Mouse (Mus musculus) myocyte (in vitro differentiated cells): ENCODE measurements at regions not wholly inside any gene's neighbourhood (a gene's known extent, or its start where the extent isn't known, plus 50 kb on each side); places are given as distances from the start of the nearest gene placed in this dataset.

ENCODE experiments used
- E2F4 ChIP-seq: IDR thresholded peaks from one replicate; pipeline ENCODE4 v1.6.1; 2011; ENCODE audit warnings: mild to moderate bottlenecking, control low read depth, moderate library complexity; ENCODE audit not compliant: insufficient read depth
- POLR2A ChIP-seq: IDR thresholded peaks from one replicate; pipeline ENCODE4 v1.6.1; 2011; ENCODE audit warnings: low read depth, mild to moderate bottlenecking, control low read depth, moderate library complexity; ENCODE audit not compliant: insufficient read length
- TCF3 ChIP-seq: IDR thresholded peaks from one replicate; pipeline ENCODE4 v1.6.1; 2011; ENCODE audit warnings: low read depth, control low read depth; ENCODE audit not compliant: insufficient read length
- USF1 ChIP-seq: IDR thresholded peaks from one replicate; pipeline ENCODE4 v1.6.1; 2011; ENCODE audit warnings: low read depth, mild to moderate bottlenecking, control low read depth, moderate library complexity

GRCm38 (mm10) chr8:26760726-26761125 is 216.4 kb upstream of the Zfp703 start:
- TF ChIP-seq E2F4 = no peak
- no peak for TF ChIP-seq POLR2A
- no peak for TF ChIP-seq USF1
- no peak for TF ChIP-seq TCF3
